Mouse (Mus musculus) stomach, postnatal 0 days (tissue): ENCODE measurements at regions not wholly inside any gene's neighbourhood (a gene's known extent, or its start where the extent isn't known, plus 50 kb on each side); places are given as distances from the start of the nearest gene placed in this dataset.

Experiments
- CTCF ChIP-seq: IDR thresholded peaks from 2 replicates; pipeline ENCODE4 v1.5.1; 2016; ENCODE audit warnings: antibody characterized with exemption, low read depth, mild to moderate bottlenecking, moderate library complexity
- EP300 ChIP-seq: optimal IDR thresholded peaks from 2 replicates; pipeline ENCODE3; 2016; ENCODE audit warnings: antibody characterized with exemption

DNA sequence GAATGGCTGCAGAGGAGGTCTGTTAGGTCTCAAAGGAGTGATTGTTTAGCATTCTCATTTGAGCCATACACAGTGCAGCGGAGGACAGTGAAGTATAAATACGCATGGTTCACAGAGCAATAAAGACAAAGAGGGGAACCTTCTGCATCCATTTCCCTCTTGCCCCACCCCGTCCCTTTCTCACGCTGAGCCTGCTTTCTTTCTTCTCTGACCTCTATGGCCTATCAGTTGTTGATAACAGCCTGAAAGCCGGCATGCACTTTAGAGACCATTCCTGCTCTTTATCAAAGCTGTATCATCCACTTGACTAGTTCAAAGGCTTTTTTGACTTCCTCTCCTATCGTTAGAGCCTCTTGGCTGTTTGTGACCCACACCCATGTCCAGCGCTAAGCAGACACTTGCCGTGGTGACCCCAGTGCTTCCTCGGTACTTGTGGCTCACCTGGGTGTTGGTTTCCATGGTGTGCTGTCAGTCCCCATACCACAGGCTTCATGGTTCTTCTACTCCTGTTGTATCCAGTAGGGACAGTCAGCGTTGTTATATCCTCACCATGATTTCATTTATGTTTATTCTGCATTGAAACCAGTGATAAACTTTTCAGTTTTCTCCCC lies 161.3 kb downstream of the Slc30a10 start:
- TF ChIP-seq CTCF (no peak), EP300 (no peak)
